Mouse (Mus musculus): ENCODE data around the gene Dvl3.

DNA sequence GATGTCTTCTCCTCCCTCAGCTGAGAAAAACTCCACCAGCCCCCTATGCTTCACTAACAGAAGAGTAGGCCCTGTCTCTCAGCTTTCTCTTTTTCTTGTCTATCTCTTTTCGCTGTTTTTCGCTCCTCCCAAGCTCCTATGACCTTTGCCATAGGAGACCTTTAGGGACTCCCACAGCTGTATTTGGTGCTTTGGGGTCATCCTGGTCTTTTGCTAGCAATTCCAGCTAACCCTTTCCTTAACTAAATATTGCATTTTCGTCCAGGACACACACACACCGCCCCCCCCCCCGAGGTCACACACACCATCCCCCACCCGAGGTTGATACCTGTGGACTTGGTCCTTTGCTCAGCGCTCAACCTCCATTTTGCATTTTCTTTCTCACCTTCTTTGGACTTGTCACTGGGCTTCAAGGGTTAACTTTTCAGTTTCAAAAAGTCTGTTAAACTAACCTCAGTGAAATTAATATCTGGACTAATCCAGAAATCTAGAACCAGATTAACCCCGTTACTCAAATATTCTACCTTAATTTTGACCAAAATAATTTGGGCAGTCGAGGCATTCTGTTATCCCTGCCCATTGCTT is 19.4 kb downstream of the Dvl3 start:
- TF ChIP-seq CTCF (IDR thresholded peaks at IDR 0.05; ENCODE audit: low read depth) (no peak), EP300 (optimal IDR thresholded peaks at IDR 0.05) (no peak)

Data from stomach, postnatal 0 days (tissue).